Mouse (Mus musculus) kidney, adult 2 months (tissue): ENCODE results near the gene Lilra6. TPM values are rescaled to one million over a fixed set of nuclear protein-coding genes. Genes with fewer than 3 reads are reported as not detected.
"Not testable (repeated sequence)": the region's sequence is repeated elsewhere in the genome, so short reads cannot be mapped to it uniquely, and the experiment has no call there.

ENCODE experiments used
- DNase-seq: peaks from one replicate; pipeline ENCODE4 v3.0.0; 2021
- H3K27ac ChIP-seq: fragments of 200-500 bp; 2 replicates; pipeline ENCODE4 v1.5.1; 2012; ENCODE audit warnings: low read depth, low read length, control low read depth, inconsistent platforms; ENCODE audit not compliant: insufficient read depth
- H3K27me3 ChIP-seq: fragments of 200-500 bp; replicated peaks from 2 replicates; pipeline ENCODE4 v1.6.1; 2012; ENCODE audit warnings: mild to moderate bottlenecking, moderate library complexity, low read length, inconsistent platforms; ENCODE audit not compliant: control insufficient read depth, insufficient read depth
- H3K36me3 ChIP-seq: fragments of 200-500 bp; 2 replicates; pipeline ENCODE4 v1.6.1; 2012; ENCODE audit warnings: mild to moderate bottlenecking, moderate library complexity, low read length, inconsistent platforms; ENCODE audit not compliant: control insufficient read depth, insufficient read depth
- H3K4me1 ChIP-seq: fragments of 200-500 bp; 2 replicates; pipeline ENCODE4 v1.6.1; 2011; ENCODE audit warnings: low read length; ENCODE audit not compliant: control insufficient read depth, insufficient read depth
- H3K4me3 ChIP-seq: fragments of 200-500 bp; 2 replicates; pipeline ENCODE4 v1.5.1; 2011; ENCODE audit warnings: mild to moderate bottlenecking, low read depth, low read length, control low read depth; ENCODE audit not compliant: insufficient read depth
- CTCF ChIP-seq: fragments of 200-500 bp; conservative IDR thresholded peaks from 2 replicates; pipeline ENCODE4 v1.5.1; 2011; ENCODE audit warnings: low read depth, mild to moderate bottlenecking, control low read depth, low read length, moderate library complexity, mixed read lengths; ENCODE audit not compliant: insufficient read depth, insufficient read length
- POLR2A ChIP-seq: fragments of 200-500 bp; IDR thresholded peaks from one replicate; pipeline ENCODE4 v1.6.1; 2011; ENCODE audit warnings: low read depth, low read length, control low read depth
- WGBS: fragments of 180-500 bp; shearing (Covaris S2); methylation state at CpG from one replicate; pipeline ENCODE4 v1.1.7; 2018; 5-methylcytosine and 5-hydroxymethylcytosine counted together
- polyA plus RNA-seq: library from polyadenylated mRNA; depleted of rRNA; stranded (reverse); fragments of >200 nt; gene quantifications from 2 replicates; pipeline ENCODE4 v1.2.3, GENCODE M21; 2012; rRNA removed

The Lilra6 gene
- polyA plus RNA-seq, 1 experiment: 0.20 TPM

DNA sequence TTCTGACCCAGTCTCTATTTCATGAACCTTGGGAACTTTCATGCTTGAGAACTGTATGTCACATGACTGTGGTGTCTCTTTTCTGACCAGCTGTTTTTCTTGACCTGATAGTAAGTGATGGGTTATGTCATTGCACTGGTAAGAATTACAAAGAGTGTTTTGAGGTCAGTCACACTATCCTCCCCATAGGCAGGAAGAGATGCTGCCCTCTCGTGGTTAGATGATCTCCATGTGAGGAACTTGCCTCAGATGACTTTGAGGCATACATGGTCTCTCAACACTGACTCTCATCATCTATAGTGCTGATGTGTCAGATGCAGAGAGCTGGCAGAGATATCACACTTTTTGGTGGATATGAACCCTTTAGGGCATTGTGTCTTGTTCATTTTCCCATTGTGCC lies 11.6 kb downstream of the Lilra6 start:
- Histone ChIP-seq H3K27me3 (no peaks in the 10 kb centered on the region), H3K4me1 (no peaks in the 10 kb centered on the region), H3K27ac (no peak overlapping the region), H3K36me3 (no peaks in the 10 kb centered on the region), H3K4me3 (no peak overlapping the region)
- no peak for DNase-seq
- WGBS: 14% methylated on average over 1 of the region's 1 CpGs
- TF ChIP-seq POLR2A (no peak), CTCF (peak; percentile 33)

DNA sequence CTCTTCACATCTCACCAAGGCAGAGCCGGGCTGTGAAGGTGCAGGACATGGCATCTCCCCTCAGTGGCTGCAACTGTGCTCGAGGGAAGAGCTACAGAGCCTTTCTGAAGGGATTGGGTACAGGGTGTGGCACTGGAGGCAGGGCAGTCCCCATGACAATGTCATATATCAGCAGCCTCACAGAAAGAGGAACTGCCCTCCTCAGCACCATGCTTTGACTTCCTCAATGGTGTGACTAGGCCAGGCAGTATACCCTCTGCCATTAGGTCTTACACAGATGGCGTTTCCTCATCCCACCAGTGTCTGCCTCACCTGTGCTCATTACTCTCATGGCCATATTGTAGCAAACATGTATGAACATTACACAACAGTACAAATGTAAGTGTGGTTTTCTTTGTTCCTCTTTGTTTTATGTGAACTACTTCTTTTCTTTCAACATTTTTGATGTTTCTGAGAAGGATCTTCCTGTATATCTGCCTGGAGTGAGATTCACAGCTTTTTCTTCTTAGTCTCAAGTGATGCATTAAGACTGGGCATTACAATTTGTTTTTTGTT lies 17.2 kb downstream of the Lilra6 start, which contains the start of gene Gm14548:
TSS of gene Gm14548 (minus strand) at position 85 of the 555 bp plus-strand sequence.
- H3K36me3 ChIP-seq, DNase-seq, H3K27me3 ChIP-seq, H3K4me1 ChIP-seq, H3K27ac ChIP-seq, H3K4me3 ChIP-seq: not testable (repeated sequence)
- 46% methylated on average over 3 of the region's 3 CpGs for whole genome bisulfite sequencing

DNA sequence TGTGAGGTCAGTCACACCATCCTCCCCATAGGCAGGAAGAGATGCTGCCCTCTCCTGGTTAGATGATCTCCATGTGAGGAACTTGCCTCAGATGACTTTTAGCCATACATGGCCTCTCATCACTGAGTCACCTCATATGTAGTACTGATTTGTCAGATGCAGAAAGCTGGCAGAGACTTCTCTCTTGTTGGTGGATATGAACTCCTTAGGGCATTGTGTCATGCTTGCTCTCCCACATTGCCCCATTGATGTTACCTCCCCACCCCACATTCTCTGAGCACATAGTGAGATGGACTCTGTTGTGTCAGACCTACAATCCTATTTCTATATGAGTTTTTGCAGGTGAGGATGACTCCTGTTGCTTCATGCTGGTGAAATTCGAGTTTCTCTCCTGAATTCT lies 40.3 kb downstream of the Lilra6 start:
- not testable (repeated sequence) for DNase-seq, H3K36me3 ChIP-seq, H3K4me3 ChIP-seq, H3K27ac ChIP-seq, H3K4me1 ChIP-seq, H3K27me3 ChIP-seq
- no CpG with 5 or more reads among the region's 1 CpGs for WGBS

Other genes with a start within 250 kb of the Lilra6 start
- 5.5 and 6.8 TPM in 2 replicates for gene Leng1, start 249.7 kb downstream of the Lilra6 start, polyA plus RNA-seq
- 45.5 and 62.2 TPM in 2 replicates for gene Tmc4, start 237.9 kb downstream of the Lilra6 start, polyA plus RNA-seq
- gene Tsen34, start 222.6 kb downstream of the Lilra6 start, polyA plus RNA-seq: 88.2 and 105 TPM in 2 replicates
- gene Mboat7, start 222.0 kb downstream of the Lilra6 start, polyA plus RNA-seq: 56.2 and 61.4 TPM in 2 replicates
- gene Rps9, start 211.5 kb downstream of the Lilra6 start, polyA plus RNA-seq: 1,031 and 1,047 TPM in 2 replicates
- gene Pirb, start 195.1 kb downstream of the Lilra6 start, polyA plus RNA-seq: 3.2 and 5.4 TPM in 2 replicates
- 0.11 and 0.23 TPM in 2 replicates for gene Gm15448, start 89.8 kb downstream of the Lilra6 start, polyA plus RNA-seq
- gene Pira2, start 70.5 kb downstream of the Lilra6 start, polyA plus RNA-seq: 0.16 and 0.30 TPM in 2 replicates
- gene Gm14548, start 17.4 kb downstream of the Lilra6 start, polyA plus RNA-seq: 0.15 and 0.23 TPM in 2 replicates
- 1.6 and 1.9 TPM in 2 replicates for gene Lair1, start 147.7 kb upstream of the Lilra6 start, polyA plus RNA-seq
- gene Ttyh1, start 203.9 kb upstream of the Lilra6 start, polyA plus RNA-seq: 2.8 and 7.4 TPM in 2 replicates
- 225 and 407 TPM in 2 replicates for gene Leng8, start 221.5 kb upstream of the Lilra6 start, polyA plus RNA-seq
- gene Leng9, start 234.9 kb upstream of the Lilra6 start, polyA plus RNA-seq: 5.3 and 6.2 TPM in 2 replicates
- gene Cdc42ep5, start 249.4 kb upstream of the Lilra6 start, polyA plus RNA-seq: 23.5 and 32.1 TPM in 2 replicates